Mouse (Mus musculus): ENCODE measurements around the gene Fxyd6.

- TF ChIP-seq POLR2A (IDR thresholded peaks at IDR 0.05; ENCODE audit: low read depth, low read length) (no peak), EP300 (IDR thresholded peaks at IDR 0.05; ENCODE audit: low read length) (no peak), IRF4 (IDR thresholded peaks at IDR 0.05; ENCODE audit: low read depth, low read length) (no peak), CTCF (conservative IDR thresholded peaks at IDR 0.05 in 1 of 2, IDR thresholded peaks at IDR 0.05 in 1 of 2; ENCODE audit: low read depth in 2 of 2, low read length in 2 of 2) (no peak), ZMIZ1 (IDR thresholded peaks at IDR 0.05; ENCODE audit: low read depth, low read length) (no peak), POLR2AphosphoS2 (IDR thresholded peaks at IDR 0.05; ENCODE audit: low read depth, low read length) (no peak), USF1 (IDR thresholded peaks at IDR 0.05; ENCODE audit: low read depth, low read length) (no peak)
Observed at GRCm38 (mm10) chr9:45399434-45399833, 29.4 kb downstream of the Fxyd6 start, which contains the start of gene Fxyd2.

Data from CH12.LX (cell line).